Mouse (Mus musculus) CH12.LX (cell line): ENCODE results near the gene Ccdc103. TPM values are rescaled to one million over a fixed set of nuclear protein-coding genes. Genes with fewer than 3 reads are reported as not detected.
A peak's percentile ranks its signal among the peaks of the same experiment; 100 is the strongest.

Source experiments
- DNase-seq: peaks from one replicate; pipeline ENCODE4 v3.0.0-alpha.2; 2013; ENCODE audit errors: extremely low read depth
- H3K27ac ChIP-seq: 2 replicates; pipeline ENCODE4 v1.5.1; 2012; ENCODE audit warnings: low read depth, mild to moderate bottlenecking, control low read depth, moderate library complexity; ENCODE audit not compliant: insufficient read depth
- H3K27me3 ChIP-seq: replicated peaks from 2 replicates; pipeline ENCODE3; 2012; ENCODE audit warnings: inconsistent platforms
- H3K36me3 ChIP-seq, 2 experiments: replicated peaks in 1 of 2; 2 replicates each; pipeline versions ENCODE3 to v1.6.1; 2012; ENCODE audit warnings: inconsistent platforms in 1 of 2, low read length in 1 of 2, mild to moderate bottlenecking in 1 of 2, mixed read lengths in 1 of 2, moderate library complexity in 1 of 2; ENCODE audit not compliant: control insufficient read depth in 1 of 2, insufficient read depth in 1 of 2
- H3K4me1 ChIP-seq, 2 experiments: 2 replicates each; pipeline ENCODE4 v1.6.1; 2012; ENCODE audit warnings: inconsistent platforms in 1 of 2, moderate library complexity in 1 of 2; ENCODE audit not compliant: insufficient read depth in 2 of 2, control insufficient read depth in 1 of 2
- H3K4me2 ChIP-seq: 2 replicates; pipeline ENCODE4 v1.6.1; 2012; ENCODE audit warnings: low read depth, mild to moderate bottlenecking, control low read depth; ENCODE audit not compliant: poor library complexity, insufficient read depth, severe bottlenecking
- H3K4me3 ChIP-seq, 3 experiments: fragments of 150-350 bp in 1 of 3; sonication (generic) in 1 of 3; replicated peaks in 1 of 3; 2 replicates each; pipeline versions ENCODE3 to v1.5.1; 2011 to 2012; ENCODE audit warnings: low read depth in 2 of 3, low read length in 2 of 3, mild to moderate bottlenecking in 2 of 3, moderate library complexity in 2 of 3, control low read depth in 1 of 3, improper control_type of control experiment in 1 of 3, inconsistent platforms in 1 of 3, mixed read lengths in 1 of 3; ENCODE audit not compliant: poor library complexity in 1 of 3
- H3K79me2 ChIP-seq: replicated peaks from 2 replicates; pipeline ENCODE4 v1.6.1; 2012; ENCODE audit warnings: mild to moderate bottlenecking, moderate library complexity; ENCODE audit not compliant: control insufficient read depth, poor library complexity, insufficient read depth, severe bottlenecking; ENCODE audit errors: extremely low read depth
- H3K9ac ChIP-seq: 2 replicates; pipeline ENCODE4 v1.6.1; 2012; ENCODE audit warnings: low read depth, mild to moderate bottlenecking, control low read depth, moderate library complexity; ENCODE audit not compliant: insufficient read depth
- H3K9me3 ChIP-seq: replicated peaks from 2 replicates; pipeline ENCODE3; 2012; ENCODE audit warnings: low read length, inconsistent platforms, mixed read lengths
- CTCF ChIP-seq, 2 experiments: IDR thresholded peaks in 1 of 2; conservative IDR thresholded peaks in 1 of 2; 2 replicates each; pipeline ENCODE4 v1.5.1; 2011 to 2012; ENCODE audit warnings: low read depth in 2 of 2, low read length in 2 of 2, improper control_type of control experiment in 1 of 2, inconsistent platforms in 1 of 2, mild to moderate bottlenecking in 1 of 2, moderate library complexity in 1 of 2
- E2F4 ChIP-seq: IDR thresholded peaks from 2 replicates; pipeline ENCODE4 v1.6.1; 2011; ENCODE audit warnings: low read depth, low read length, improper control_type of control experiment; ENCODE audit not compliant: insufficient replicate concordance
- ELF1 ChIP-seq: IDR thresholded peaks from 2 replicates; pipeline ENCODE4 v1.6.1; 2014; ENCODE audit warnings: low read depth, mild to moderate bottlenecking, inconsistent platforms, low read length, improper control_type of control experiment
- EP300 ChIP-seq: IDR thresholded peaks from 2 replicates; pipeline ENCODE4 v1.6.1; 2011; ENCODE audit warnings: low read length, improper control_type of control experiment
- IRF4 ChIP-seq: IDR thresholded peaks from 2 replicates; pipeline ENCODE4 v1.6.1; 2014; ENCODE audit warnings: low read depth, mild to moderate bottlenecking, inconsistent platforms, low read length, improper control_type of control experiment
- JUN ChIP-seq: IDR thresholded peaks from 2 replicates; pipeline ENCODE4 v1.6.1; 2011; ENCODE audit warnings: low read depth, mild to moderate bottlenecking, low read length, improper control_type of control experiment, moderate library complexity; ENCODE audit not compliant: insufficient read depth
- JUND ChIP-seq: conservative IDR thresholded peaks from 2 replicates; pipeline ENCODE4 v1.6.1; 2011; ENCODE audit warnings: low read depth, low read length, improper control_type of control experiment
- MAZ ChIP-seq: IDR thresholded peaks from 2 replicates; pipeline ENCODE4 v1.6.1; 2012; ENCODE audit warnings: low read depth, mild to moderate bottlenecking, inconsistent platforms, low read length, improper control_type of control experiment, moderate library complexity
- MEF2A ChIP-seq: IDR thresholded peaks from 2 replicates; pipeline ENCODE4 v1.6.1; 2014; ENCODE audit warnings: low read depth, mild to moderate bottlenecking, inconsistent platforms, low read length, improper control_type of control experiment, borderline replicate concordance
- MYC ChIP-seq: IDR thresholded peaks from 2 replicates; pipeline ENCODE4 v1.6.1; 2011; ENCODE audit warnings: low read depth, mild to moderate bottlenecking, improper control_type of control experiment, low read length
- NELFE ChIP-seq: IDR thresholded peaks from 2 replicates; pipeline ENCODE4 v1.6.1; 2011; ENCODE audit warnings: low read depth, low read length, improper control_type of control experiment
- RAD21 ChIP-seq: IDR thresholded peaks from 2 replicates; pipeline ENCODE4 v1.6.1; 2011; ENCODE audit warnings: low read depth, mild to moderate bottlenecking, low read length, improper control_type of control experiment, moderate library complexity
- RCOR1 ChIP-seq: conservative IDR thresholded peaks from 2 replicates; pipeline ENCODE4 v1.6.1; 2012; ENCODE audit warnings: low read depth, mild to moderate bottlenecking, inconsistent platforms, low read length, improper control_type of control experiment
- SMC3 ChIP-seq: IDR thresholded peaks from 2 replicates; pipeline ENCODE4 v1.6.1; 2011; ENCODE audit warnings: low read depth, low read length, improper control_type of control experiment
- TBP ChIP-seq: conservative IDR thresholded peaks from 2 replicates; pipeline ENCODE4 v1.6.1; 2011; ENCODE audit warnings: low read depth, low read length, improper control_type of control experiment
- ZC3H11A ChIP-seq: IDR thresholded peaks from 2 replicates; pipeline ENCODE4 v1.6.1; 2012; ENCODE audit warnings: low read depth, mild to moderate bottlenecking, inconsistent platforms, low read length, improper control_type of control experiment
- ZNF384 ChIP-seq: IDR thresholded peaks from 2 replicates; pipeline ENCODE4 v1.6.1; 2012; ENCODE audit warnings: low read depth, low read length, improper control_type of control experiment, inconsistent platforms
- dilution Hi-C: fragments of 300-500 bp; cut with MboI; formaldehyde crosslinking; loops from 2 replicates; pipeline ENCODE4 v1.14.3; 2020; ENCODE audit warnings: low sequenced_read_pairs; ENCODE audit not compliant: extremely low pct_unique_long_range_greater_than_20kb, extremely low pct_ligation_motif_present
- in situ Hi-C: fragments of 300-500 bp; cut with MboI; formaldehyde crosslinking; loops from 3 replicates; pipeline ENCODE4 v1.14.3; 2019; ENCODE audit warnings: low sequenced_read_pairs, low pct_ligation_motif_present, low pct_unique_long_range_greater_than_20kb, mixed read lengths
- polyA plus RNA-seq: library from polyadenylated mRNA; unstranded; fragments of >175 nt; gene quantifications from 2 replicates; pipeline ENCODE4 v1.2.1, GENCODE M21; 2012; ENCODE audit warnings: low read depth; ENCODE audit not compliant: insufficient read length
- total RNA-seq, 2 experiments: library from RNA; depleted of rRNA; stranded (reverse); fragments of 300-350 nt in 1 of 2; fragments of >200 nt in 1 of 2; gene quantifications; 2 replicates each; pipeline ENCODE4 v1.2.3; 2012 to 2014

Ccdc103 gene
- total and polyA plus RNA-seq, 3 experiments: 0.20 to 0.58 (median 0.42) TPM

DNA sequence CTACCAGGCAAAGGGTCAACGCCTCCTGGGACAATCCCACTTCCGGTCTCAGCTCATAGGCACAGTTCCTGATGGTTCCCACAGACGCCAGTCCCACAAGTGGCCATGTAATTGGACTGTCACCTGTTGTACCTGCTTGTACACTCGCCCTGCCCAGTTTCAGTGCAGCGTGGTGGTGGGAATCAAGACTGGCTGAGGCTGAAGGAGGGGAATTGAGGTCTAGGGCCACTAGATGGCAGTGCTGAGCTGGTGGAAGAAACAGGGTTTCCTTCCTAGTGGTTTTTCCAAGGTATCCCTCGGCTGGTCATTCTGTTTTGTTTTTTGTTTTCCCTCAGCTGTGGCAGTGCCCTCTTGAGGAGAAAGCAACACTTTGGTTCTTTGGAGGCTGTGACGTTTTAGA lies 19.8 kb downstream of the Ccdc103 start, which contains the start of gene Gfap:
Gene Gfap, minus strand, starts transcription at position 150 of the 400 bp plus-strand sequence.
- in situ Hi-C loops: no loop called here

DNA sequence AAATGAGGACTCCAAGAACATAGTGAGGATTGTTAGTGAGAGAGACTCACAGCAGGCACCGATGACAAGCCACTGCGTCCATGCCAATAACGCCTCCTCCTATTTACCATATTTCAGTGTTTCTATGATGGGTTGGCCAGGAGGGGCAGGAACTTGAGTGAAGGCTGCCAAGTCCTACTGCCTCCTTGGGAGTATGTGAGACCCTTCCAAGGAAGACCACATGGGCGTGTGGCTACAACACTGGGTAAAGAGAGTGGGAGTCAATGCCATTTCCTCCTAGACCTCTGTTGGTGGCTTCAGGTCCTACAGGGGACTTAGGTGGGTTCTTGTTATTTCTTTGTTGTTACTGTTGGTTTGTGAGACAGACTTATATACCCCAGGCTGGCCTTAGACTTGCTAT lies 20.2 kb downstream of the Ccdc103 start:
- no peaks in the 10 kb centered on the region for H3K9me3 ChIP-seq
- H3K79me2 ChIP-seq: no peaks in the 10 kb centered on the region
- no peak for TF ChIP-seq ZNF384
- 0 out of 2 replicates have a peak, but pooled peaks have one; percentile 18 for TF ChIP-seq MYC
- TF ChIP-seq TBP: no peak
- H3K4me1 ChIP-seq: peaks cover 3 to 11% of the 10 kb centered on the region in 2 experiments; a peak in 2 of 4 replicates
- in situ Hi-C loops: no loop called here
- dilution Hi-C loops: no loop called here
- H3K27me3 ChIP-seq: peaks cover 25% of the 10 kb centered on the region
- DNase-seq: no peak
- H3K27ac ChIP-seq: no peak overlapping the region
- H3K36me3 ChIP-seq: peaks cover 18 to 31% of the 10 kb centered on the region in 2 experiments
- no peak overlapping the region for H3K9ac ChIP-seq
- H3K4me3 ChIP-seq: no peak overlapping the region
- H3K4me2 ChIP-seq: no peak overlapping the region

More for the DNA sequence above, 19.8 kb downstream of the Ccdc103 start, which contains the start of gene Gfap:
- H3K9me3 ChIP-seq: no peaks in the 10 kb centered on the region
- DNase-seq: peak; percentile 77
- H3K27ac ChIP-seq: no peak within 1 kb of the TSS
- no peak within 1 kb of the TSS for H3K9ac ChIP-seq
- TF ChIP-seq RAD21: peak; percentile 96
- TF ChIP-seq ZC3H11A: peak; percentile 65
- no peak for TF ChIP-seq JUN
- no peak for TF ChIP-seq RCOR1
- peak; percentile 33; the same call in 1 of the 2 replicates for TF ChIP-seq ELF1
- peak; percentile 30; the same call in 1 of the 2 replicates for TF ChIP-seq JUND
- no peak for TF ChIP-seq EP300
- TF ChIP-seq MAZ: peak; percentile 64; the same call in 1 of the 2 replicates
- TF ChIP-seq SMC3: peak; percentile 95
- TF ChIP-seq MEF2A: 0 out of 2 replicates have a peak, but pooled peaks have one; percentile 8
- peak; percentile 16; the same call in 1 of the 2 replicates for TF ChIP-seq NELFE
- TF ChIP-seq IRF4: peak; percentile 56; the same call in 1 of the 2 replicates
- no peak for TF ChIP-seq E2F4
- peak; percentile 98 to 99 for TF ChIP-seq CTCF (conservative IDR thresholded peaks at IDR 0.05 in 1 of 2, IDR thresholded peaks at IDR 0.05 in 1 of 2; ENCODE audit: low read depth in 2 of 2, low read length in 2 of 2)
- TF ChIP-seq, all 38 proteins: peak for 10
- H3K4me3 ChIP-seq: no peak within 1 kb of the TSS
- H3K27me3 ChIP-seq: peaks cover 30% of the 10 kb centered on the region
- H3K4me2 ChIP-seq: no peak within 1 kb of the TSS
- dilution Hi-C loops: no loop called here
- no peaks in the 10 kb centered on the region for H3K79me2 ChIP-seq
- H3K36me3 ChIP-seq: peaks cover 13 to 27% of the 10 kb centered on the region in 2 experiments
- H3K4me1 ChIP-seq: peaks cover 3 to 11% of the 10 kb centered on the region in 2 experiments; a peak in 2 of 4 replicates
